Mouse (Mus musculus) intestine, embryonic 14.5 days (tissue): ENCODE measurements at regions not wholly inside any gene's neighbourhood (a gene's known extent, or its start where the extent isn't known, plus 50 kb on each side); places are given as distances from the start of the nearest gene placed in this dataset.

Experiments used
- ATAC-seq: fragments of 200-750 bp; cut with Nextera tagmentation; replicated peaks from 2 replicates; pipeline ENCODE4 v1.8.0; 2017; ENCODE audit warnings: low read depth, moderate number of reproducible peaks, moderate TSS enrichment, moderate library complexity; ENCODE audit not compliant: low FRiP score, low TSS enrichment
- DNase-seq: peaks from one replicate; pipeline ENCODE4 v3.0.0-alpha.2; 2018; ENCODE audit warnings: low spot score
- H3K27ac ChIP-seq: fragments of 300-500 bp; sonication (generic); 2 replicates; pipeline ENCODE4 v1.5.1; 2014; ENCODE audit warnings: low read depth, mild to moderate bottlenecking, control low read depth
- H3K27me3 ChIP-seq: fragments of 300-500 bp; sonication (generic); replicated peaks from 2 replicates; pipeline ENCODE4 v1.6.1; 2014; ENCODE audit warnings: low read length, control low read depth; ENCODE audit not compliant: control insufficient read depth, insufficient read depth
- H3K36me3 ChIP-seq: fragments of 300-500 bp; sonication (generic); 2 replicates; pipeline ENCODE4 v1.6.1; 2014; ENCODE audit warnings: low read length, control low read depth; ENCODE audit not compliant: control insufficient read depth, insufficient read depth
- H3K4me1 ChIP-seq: fragments of 300-500 bp; sonication (generic); replicated peaks from 2 replicates; pipeline ENCODE4 v1.6.1; 2014; ENCODE audit warnings: low read length, control low read depth, mixed read lengths; ENCODE audit not compliant: control insufficient read depth, insufficient read depth
- H3K4me2 ChIP-seq: fragments of 300-500 bp; sonication (generic); 2 replicates; pipeline ENCODE4 v1.6.1; 2014; ENCODE audit warnings: low read length
- H3K4me3 ChIP-seq: fragments of 300-500 bp; sonication (generic); 2 replicates; pipeline ENCODE4 v1.5.1; 2014; ENCODE audit warnings: low read depth, low read length, control low read depth, mixed read lengths
- H3K9ac ChIP-seq: fragments of 300-500 bp; sonication (generic); 2 replicates; pipeline ENCODE4 v1.6.1; 2014; ENCODE audit warnings: mild to moderate bottlenecking, low read length
- H3K9me3 ChIP-seq: fragments of 300-500 bp; sonication (generic); 2 replicates; pipeline ENCODE4 v1.6.1; 2016; ENCODE audit warnings: low read length, control low read depth; ENCODE audit not compliant: control insufficient read depth
- WGBS: fragments of 180-500 bp; shearing (Covaris S2); extraction: QIAGEN DNeasy Blood & Tissue Kit; methylation state at CpG from one replicate; pipeline ENCODE4 v1.1.7; 2014; 5-methylcytosine and 5-hydroxymethylcytosine counted together

DNA sequence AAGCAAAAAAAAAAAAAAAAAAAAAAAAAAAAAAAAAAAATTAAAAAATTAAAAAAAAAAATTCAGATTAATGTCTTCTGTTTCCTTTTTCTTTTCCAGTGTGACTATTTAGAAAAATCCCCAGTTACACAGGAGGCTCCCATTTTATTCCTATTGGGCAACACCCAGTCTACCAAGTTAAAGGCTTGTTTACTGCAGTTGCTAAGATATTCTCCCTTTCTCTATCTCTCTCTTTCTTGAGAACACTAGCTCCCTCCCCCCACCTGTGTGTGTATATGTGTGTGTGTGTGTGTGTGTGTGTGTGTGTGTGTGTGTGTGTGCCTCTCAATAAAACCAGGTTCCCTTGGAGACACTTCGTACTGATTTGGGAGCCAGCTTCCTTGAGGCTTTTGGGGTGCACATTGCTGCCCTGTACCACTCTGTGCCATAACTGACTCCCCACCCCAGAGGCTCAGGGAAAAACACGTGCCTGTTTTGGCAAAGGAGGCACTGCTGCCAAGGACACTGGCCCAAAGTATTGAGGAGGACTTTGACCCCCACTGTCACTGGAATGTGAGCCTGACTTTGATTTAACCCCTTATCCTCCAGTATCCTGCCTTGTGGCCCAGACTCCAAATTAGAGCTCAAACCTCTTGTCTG, 50.3 kb downstream of the Anapc15-ps start:
- Histone ChIP-seq H3K27me3 (no peaks in the 10 kb centered on the region), H3K36me3 (no peaks in the 10 kb centered on the region), H3K9me3 (no peaks in the 10 kb centered on the region), H3K27ac (no peak overlapping the region), H3K4me1 (0 out of 2 replicates have a peak, but pooled peaks cover 5% of the 10 kb centered on the region), H3K4me2 (no peak overlapping the region), H3K9ac (no peak overlapping the region), H3K4me3 (no peak overlapping the region)
- ATAC-seq (peak; percentile 73), DNase-seq (peak; percentile 66)
- WGBS: 18% methylated on average over 2 of the region's 2 CpGs

- Histone ChIP-seq H3K9me3 (no peaks in the 10 kb centered on the region), H3K27me3 (no peaks in the 10 kb centered on the region), H3K27ac (no peak overlapping the region), H3K9ac (no peak overlapping the region), H3K36me3 (no peaks in the 10 kb centered on the region), H3K4me3 (no peak overlapping the region), H3K4me1 (0 out of 2 replicates have a peak, but pooled peaks cover 5% of the 10 kb centered on the region), H3K4me2 (no peak overlapping the region)
- DNase-seq (no peak), ATAC-seq (no peak)
- 92% methylated on average over 3 of the region's 3 CpGs for WGBS
Measured at GRCm38 (mm10) chr10:95620796-95621195, 52.5 kb downstream of the Anapc15-ps start.

GRCm38 (mm10) chr10:95619601-95620000, 53.6 kb downstream of the Anapc15-ps start:
- no peaks in the 10 kb centered on the region for H3K27me3 ChIP-seq
- H3K9ac ChIP-seq: no peak overlapping the region
- ATAC-seq (no peak), DNase-seq (no peak)
- H3K9me3 ChIP-seq: no peaks in the 10 kb centered on the region
- 48% methylated on average over 10 of the region's 10 CpGs for WGBS
- no peak overlapping the region for H3K4me2 ChIP-seq
- no peak overlapping the region for H3K27ac ChIP-seq
- no peak overlapping the region for H3K4me3 ChIP-seq
- H3K36me3 ChIP-seq: no peaks in the 10 kb centered on the region
- H3K4me1 ChIP-seq: 0 out of 2 replicates have a peak, but pooled peaks cover 5% of the 10 kb centered on the region

GRCm38 (mm10) chr10:95618451-95619079, 54.6 kb upstream of the Nudt4 start:
- Histone ChIP-seq H3K9me3 (no peaks in the 10 kb centered on the region), H3K9ac (no peak overlapping the region), H3K27me3 (no peaks in the 10 kb centered on the region), H3K27ac (no peak overlapping the region), H3K4me3 (no peak overlapping the region), H3K4me1 (0 out of 2 replicates have a peak, but pooled peaks cover 5% of the 10 kb centered on the region), H3K4me2 (no peak overlapping the region), H3K36me3 (no peaks in the 10 kb centered on the region)
- DNase-seq (no peak), ATAC-seq (no peak)
- 52% methylated on average over 9 of the region's 9 CpGs for WGBS

DNA sequence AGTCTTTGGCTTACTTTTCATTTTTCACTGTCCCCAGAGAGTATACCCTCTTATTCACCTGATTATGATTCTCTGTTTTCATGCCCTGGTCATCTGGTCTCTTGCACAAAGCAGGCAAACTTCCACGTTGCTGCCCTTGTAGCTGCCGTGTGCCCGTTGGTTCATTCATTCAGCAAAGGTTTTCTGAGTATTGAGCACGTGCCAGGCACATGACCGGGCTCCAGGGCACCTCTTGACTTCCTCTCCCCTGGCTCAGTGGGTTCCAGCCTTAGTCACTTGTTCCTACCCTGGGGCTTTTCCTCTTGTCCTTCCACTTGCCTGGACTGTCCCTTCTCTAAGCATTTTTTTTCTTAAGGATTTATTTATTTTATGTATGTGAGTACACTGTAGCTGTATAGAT, 52.9 kb upstream of the Nudt4 start:
- ATAC-seq: no peak
- Histone ChIP-seq H3K27me3 (no peaks in the 10 kb centered on the region), H3K27ac (no peak overlapping the region), H3K4me1 (no peaks in the 10 kb centered on the region), H3K4me3 (no peak overlapping the region), H3K4me2 (no peak overlapping the region), H3K9ac (no peak overlapping the region), H3K36me3 (no peaks in the 10 kb centered on the region), H3K9me3 (no peaks in the 10 kb centered on the region)
- no peak for DNase-seq
- WGBS: 84% methylated on average over 5 of the region's 5 CpGs

GRCm38 (mm10) chr10:95615849-95616650, 52.1 kb upstream of the Nudt4 start:
- H3K4me2 ChIP-seq: no peak overlapping the region
- no peaks in the 10 kb centered on the region for H3K4me1 ChIP-seq
- 74% methylated on average over 25 of the region's 25 CpGs for WGBS
- no peak overlapping the region for H3K27ac ChIP-seq
- DNase-seq: no peak
- ATAC-seq: no peak
- no peaks in the 10 kb centered on the region for H3K36me3 ChIP-seq
- H3K27me3 ChIP-seq: no peaks in the 10 kb centered on the region
- H3K4me3 ChIP-seq: no peak overlapping the region
- no peak overlapping the region for H3K9ac ChIP-seq
- no peaks in the 10 kb centered on the region for H3K9me3 ChIP-seq
